In the genomic region with DNA sequence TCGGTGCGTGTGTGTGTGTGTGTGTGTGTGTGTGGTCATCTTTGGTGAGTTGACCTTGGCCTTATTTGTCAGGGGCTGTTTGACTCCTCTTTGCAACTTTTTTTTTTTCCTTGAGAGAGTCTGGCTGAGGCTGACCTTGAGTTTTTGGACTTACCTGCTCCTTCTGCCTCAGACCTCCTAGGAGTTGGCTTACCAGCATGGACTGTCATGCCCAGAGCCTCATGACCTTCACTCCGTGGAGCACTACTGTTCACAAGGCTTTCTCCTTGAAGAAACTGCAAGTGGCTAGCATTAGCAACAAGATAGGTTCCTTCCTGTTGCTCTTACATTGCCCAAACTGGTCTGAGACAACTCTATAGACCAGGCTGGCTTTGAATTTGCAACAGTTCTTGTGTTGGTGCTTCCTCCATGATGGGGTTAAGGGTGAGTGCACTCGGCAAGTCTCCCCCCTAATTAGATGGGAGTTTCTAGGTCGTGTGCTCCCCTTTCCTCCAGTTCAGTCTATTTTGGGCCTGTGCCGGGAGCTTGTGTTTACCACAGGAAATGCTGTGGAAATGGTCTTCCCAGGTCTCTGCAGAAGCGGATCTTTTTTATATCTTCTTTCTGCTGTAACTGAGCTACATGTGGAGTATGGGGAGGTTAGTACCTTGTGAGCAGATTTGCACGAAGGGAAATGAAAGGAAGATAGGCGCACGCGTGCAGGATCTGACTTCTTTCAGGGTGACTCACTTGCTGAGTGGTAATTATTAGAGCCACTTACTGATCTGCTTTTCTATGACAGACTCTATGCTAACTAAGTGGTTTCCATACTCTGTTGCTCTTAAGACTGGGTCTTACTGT, we compare ENCODE assay signal across 8 mouse cellular contexts. TPM values are rescaled to one million over a fixed set of nuclear protein-coding genes. Genes with fewer than 3 reads are reported as not detected.
A peak's percentile ranks its signal among the peaks of the same experiment; 100 is the strongest.
DNase-seq lines count a peak whose midpoint lies in the region; ATAC-seq and TF ChIP-seq lines count a peak whose summit lies in the region.

No protein-coding gene starts in this region.

- H3K27ac ChIP-seq in hindbrain, postnatal 0 days = peak overlapping the region; percentile 72
- no peak overlapping the region for H3K27ac ChIP-seq in hindbrain, embryonic 11.5 days (ENCODE audit: low read depth, low read length)
- no peak overlapping the region for H3K27ac ChIP-seq in midbrain, embryonic 16.5 days (ENCODE audit: low read length)

- DNase-seq in hindbrain, postnatal 0 days (ENCODE audit: low spot score) = no peak
- no peak for DNase-seq in hindbrain, embryonic 11.5 days (ENCODE audit: low spot score)
- peak; percentile 29 for DNase-seq in adrenal gland, postnatal 10 days
- DNase-seq in induced T-regulatory cell, adult 2 months (ENCODE audit: low read depth) = peak; percentile 55
- DNase-seq in testis, postnatal 14 days (ENCODE audit: low spot score) = no peak
- DNase-seq in urinary bladder, adult 2 months (ENCODE audit: low spot score) = no peak

- H3K4me1 ChIP-seq in hindbrain, postnatal 0 days (ENCODE audit: insufficient read depth, low read length) = no peaks in the 10 kb centered on the region
- no peaks in the 10 kb centered on the region for H3K4me1 ChIP-seq in hindbrain, embryonic 11.5 days (replicated peaks; ENCODE audit: control insufficient read depth, insufficient read depth, low read length)
- H3K4me1 ChIP-seq in midbrain, embryonic 16.5 days (ENCODE audit: control insufficient read depth, insufficient read depth, low read length) = no peaks in the 10 kb centered on the region

- H3K4me3 ChIP-seq in hindbrain, postnatal 0 days (ENCODE audit: low read length) = no peak overlapping the region
- no peak overlapping the region for H3K4me3 ChIP-seq in hindbrain, embryonic 11.5 days (ENCODE audit: low read depth, low read length)
- no peak overlapping the region for H3K4me3 ChIP-seq in midbrain, embryonic 16.5 days (ENCODE audit: low read depth, low read length)

- no peak for ATAC-seq in hindbrain, postnatal 0 days
- no peak for ATAC-seq in hindbrain, embryonic 11.5 days (ENCODE audit: low FRiP score)
- peak; percentile 14; the same call in 1 of the 2 replicates for ATAC-seq in megakaryocyte progenitor cell, adult 5-6 weeks (replicated peaks; ENCODE audit: poor library complexity)
- no peak for ATAC-seq in midbrain, embryonic 16.5 days

- no peak overlapping the region for H3K9ac ChIP-seq in hindbrain, postnatal 0 days (replicated peaks; ENCODE audit: low read length)
- no peak overlapping the region for H3K9ac ChIP-seq in hindbrain, embryonic 11.5 days (ENCODE audit: low read depth, low read length)
- H3K9ac ChIP-seq in midbrain, embryonic 16.5 days (ENCODE audit: low read depth, low read length) = no peak overlapping the region

- TF ChIP-seq CTCF in hindbrain, postnatal 0 days (IDR thresholded peaks at IDR 0.05; ENCODE audit: low read depth) = no peak

- H3K36me3 ChIP-seq in hindbrain, postnatal 0 days (ENCODE audit: insufficient read depth, low read length) = peaks cover 21% of the 10 kb centered on the region; the same call in 1 of the 2 replicates
- 0 out of 2 replicates have a peak, but pooled peaks cover 3% of the 10 kb centered on the region for H3K36me3 ChIP-seq in hindbrain, embryonic 11.5 days (ENCODE audit: control insufficient read depth, insufficient read depth, low read length)
- peaks cover 14% of the 10 kb centered on the region for H3K36me3 ChIP-seq in midbrain, embryonic 16.5 days (ENCODE audit: control insufficient read depth, insufficient read depth, low read length)

- 83% methylated on average over 11 of the region's 11 CpGs for WGBS in hindbrain, postnatal 0 days
- 88% methylated on average over 11 of the region's 11 CpGs for WGBS in hindbrain, embryonic 11.5 days
- 90% methylated on average over 11 of the region's 11 CpGs for WGBS in midbrain, embryonic 16.5 days

- H3K4me2 ChIP-seq in hindbrain, postnatal 0 days (ENCODE audit: low read depth, low read length) = no peak overlapping the region
- no peak overlapping the region for H3K4me2 ChIP-seq in hindbrain, embryonic 11.5 days (replicated peaks; ENCODE audit: low read depth, low read length)
- H3K4me2 ChIP-seq in midbrain, embryonic 16.5 days (ENCODE audit: low read length) = no peak overlapping the region

- H3K27me3 ChIP-seq in hindbrain, postnatal 0 days (ENCODE audit: insufficient read depth, low read length) = no peaks in the 10 kb centered on the region
- no peaks in the 10 kb centered on the region for H3K27me3 ChIP-seq in hindbrain, embryonic 11.5 days (ENCODE audit: control insufficient read depth, insufficient read depth, low read length)
- no peaks in the 10 kb centered on the region for H3K27me3 ChIP-seq in midbrain, embryonic 16.5 days (ENCODE audit: control insufficient read depth, insufficient read depth, low read depth, low read length)

- H3K9me3 ChIP-seq in hindbrain, postnatal 0 days (ENCODE audit: low read length) = no peaks in the 10 kb centered on the region
- H3K9me3 ChIP-seq in hindbrain, embryonic 11.5 days (ENCODE audit: control insufficient read depth, low read length) = no peaks in the 10 kb centered on the region
- no peaks in the 10 kb centered on the region for H3K9me3 ChIP-seq in midbrain, embryonic 16.5 days (replicated peaks; ENCODE audit: control insufficient read depth, low read length, poor library complexity, severe bottlenecking)

RNA-seq across cellular contexts. Expression of gene Cnbd2, which starts 54.0 kb away (rescaled TPM):
- total RNA-seq in hindbrain, postnatal 0 days (2014; rRNA removed) = 1.7 and 3.3 TPM in 2 replicates
- polyA plus RNA-seq in hindbrain, postnatal 0 days (2015; fragmentation: Nextera tagmentation; extraction: Ambion mirVana) = 7.9 and 8.2 TPM in 2 replicates
- 4.4 and 4.6 TPM in 2 replicates for polyA plus RNA-seq in hindbrain, embryonic 11.5 days (2014; fragmentation: Nextera tagmentation; extraction: Ambion mirVana)
- 1 to 10 TPM; 1.5 to 2.0 TPM for total RNA-seq in adrenal gland, postnatal 10 days (2021)
- total RNA-seq in megakaryocyte progenitor cell, adult 5-6 weeks (2015) = 2.7 TPM in 2 replicates
- 3.6 and 4.9 TPM in 2 replicates for total RNA-seq in megakaryocyte progenitor cell, adult 5-6 weeks (2017)
- polyA plus RNA-seq in urinary bladder, adult 2 months (2012; rRNA removed) = 3.4 and 4.5 TPM in 2 replicates
- polyA plus RNA-seq in midbrain, embryonic 16.5 days (2015; fragmentation: Nextera tagmentation; extraction: Ambion mirVana) = 5.9 and 7.0 TPM in 2 replicates

RNA-seq across cellular contexts. Expression of gene Scand1, which starts 54.4 kb away (rescaled TPM):
- 348 and 377 TPM in 2 replicates for total RNA-seq in hindbrain, postnatal 0 days (2014; rRNA removed)
- 129 and 132 TPM in 2 replicates for polyA plus RNA-seq in hindbrain, postnatal 0 days (2015; fragmentation: Nextera tagmentation; extraction: Ambion mirVana)
- 81.9 and 87.2 TPM in 2 replicates for polyA plus RNA-seq in hindbrain, embryonic 11.5 days (2014; fragmentation: Nextera tagmentation; extraction: Ambion mirVana)
- total RNA-seq in adrenal gland, postnatal 10 days (2021) = 10 to 100 TPM; 96.3 to 98.8 TPM
- total RNA-seq in megakaryocyte progenitor cell, adult 5-6 weeks (2015) = 1.8 and 4.2 TPM in 2 replicates
- total RNA-seq in megakaryocyte progenitor cell, adult 5-6 weeks (2017) = 5.6 and 17.2 TPM in 2 replicates
- polyA plus RNA-seq in urinary bladder, adult 2 months (2012; rRNA removed) = 71.0 and 72.5 TPM in 2 replicates
- polyA plus RNA-seq in midbrain, embryonic 16.5 days (2015; fragmentation: Nextera tagmentation; extraction: Ambion mirVana) = 79.3 and 82.1 TPM in 2 replicates

Comparison
In these comparisons a context has a peak if more than half of its experiments do, and no peak if none do; other contexts are left out.
1. DNase-seq: peak in adrenal gland, postnatal 10 days (single experiment) and induced T-regulatory cell, adult 2 months (single experiment); none in hindbrain, postnatal 0 days (single experiment), hindbrain, embryonic 11.5 days (single experiment), testis, postnatal 14 days (single experiment) and urinary bladder, adult 2 months (single experiment).